Mouse (Mus musculus) liver, adult 2 months (tissue): ENCODE data around the gene Csrp1. TPM values are rescaled to one million over a fixed set of nuclear protein-coding genes. Genes with fewer than 3 reads are reported as not detected.

ENCODE experiments used
- DNase-seq: peaks from one replicate; pipeline ENCODE4 v3.0.0-alpha.2; 2011; ENCODE audit warnings: low read depth, low spot score; ENCODE audit errors: extremely low read depth
- H3K27ac ChIP-seq: fragments of 200-500 bp; replicated peaks from 2 replicates; pipeline ENCODE4 v1.5.1; 2012; ENCODE audit warnings: low read depth, mild to moderate bottlenecking, control low read depth, inconsistent platforms, low read length; ENCODE audit not compliant: insufficient read depth
- H3K27me3 ChIP-seq: fragments of 200-500 bp; 2 replicates; pipeline ENCODE4 v1.6.1; 2012; ENCODE audit warnings: mild to moderate bottlenecking, moderate library complexity, low read length, inconsistent platforms; ENCODE audit not compliant: control insufficient read depth, insufficient read depth
- H3K36me3 ChIP-seq: fragments of 200-500 bp; 2 replicates; pipeline ENCODE4 v1.6.1; 2012; ENCODE audit warnings: low read length, inconsistent platforms; ENCODE audit not compliant: control insufficient read depth, insufficient read depth
- H3K4me1 ChIP-seq: fragments of 200-500 bp; 2 replicates; pipeline ENCODE4 v1.6.1; 2011; ENCODE audit warnings: low read length; ENCODE audit not compliant: control insufficient read depth, insufficient read depth
- H3K4me3 ChIP-seq: fragments of 200-500 bp; 2 replicates; pipeline ENCODE4 v1.5.1; 2011; ENCODE audit warnings: low read depth, mild to moderate bottlenecking, control low read depth, low read length, moderate library complexity; ENCODE audit not compliant: insufficient read depth
- H3K79me2 ChIP-seq: fragments of 200-500 bp; 2 replicates; pipeline ENCODE4 v1.6.1; 2012; ENCODE audit warnings: inconsistent platforms, mild to moderate bottlenecking, low read length, moderate library complexity; ENCODE audit not compliant: control insufficient read depth, insufficient read depth
- H3K9ac ChIP-seq: fragments of 200-500 bp; 2 replicates; pipeline ENCODE4 v1.6.1; 2012; ENCODE audit warnings: low read depth, mild to moderate bottlenecking, control low read depth, inconsistent platforms, low read length
- CTCF ChIP-seq: fragments of 200-500 bp; IDR thresholded peaks from 2 replicates; pipeline ENCODE4 v1.5.1; 2011; ENCODE audit warnings: low read depth, low read length, control low read depth
- POLR2A ChIP-seq: fragments of 200-500 bp; IDR thresholded peaks from 2 replicates; pipeline ENCODE4 v1.6.1; 2011; ENCODE audit warnings: low read length, control low read depth; ENCODE audit not compliant: insufficient read depth; ENCODE audit errors: extremely low read depth
- WGBS: fragments of 180-500 bp; shearing (Covaris S2); methylation state at CpG from one replicate; pipeline ENCODE4 v1.1.7; 2018; 5-methylcytosine and 5-hydroxymethylcytosine counted together
- polyA plus RNA-seq: library from polyadenylated mRNA; depleted of rRNA; stranded (reverse); fragments of >200 nt; gene quantifications from 2 replicates; pipeline ENCODE4 v1.2.3, GENCODE M21; 2012
- total RNA-seq: library from RNA; depleted of rRNA; stranded (reverse); fragments of >200 nt; gene quantifications from 2 replicates; pipeline ENCODE4 v1.2.3, GENCODE M21; 2014

The Csrp1 gene
- total and polyA plus RNA-seq, 2 experiments, result 11.9 to 13.7 TPM

DNA sequence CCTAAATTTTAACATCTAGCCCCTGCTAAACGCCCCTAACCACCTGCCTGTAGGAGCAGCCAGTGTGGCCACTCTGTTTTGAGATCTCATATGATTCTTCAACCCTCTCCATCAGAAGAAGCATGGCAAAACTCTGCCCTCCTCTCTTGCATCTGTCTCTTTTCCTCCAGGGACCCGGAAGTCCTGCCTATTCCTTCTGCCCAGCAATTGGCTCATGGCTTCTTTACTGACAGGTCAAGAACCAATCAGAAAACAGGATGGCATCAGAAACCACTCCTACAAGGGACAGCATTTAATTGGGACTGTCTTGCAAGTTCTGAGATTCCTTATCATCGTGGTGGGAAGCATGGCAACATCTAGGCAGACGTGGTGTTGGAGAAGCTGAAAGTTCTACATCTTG lies 11.5 kb upstream of the Csrp1 start:
- Histone ChIP-seq H3K4me1 (no peaks in the 10 kb centered on the region), H3K27me3 (no peaks in the 10 kb centered on the region), H3K79me2 (no peaks in the 10 kb centered on the region), H3K36me3 (no peaks in the 10 kb centered on the region), H3K27ac (no peak overlapping the region), H3K4me3 (no peak overlapping the region), H3K9ac (no peak overlapping the region)
- no peak for DNase-seq
- WGBS, result 59% methylated on average over 4 of the region's 4 CpGs
- TF ChIP-seq CTCF (no peak), POLR2A (no peak)

- Histone ChIP-seq H3K9ac (no peak overlapping the region), H3K27me3 (no peaks in the 10 kb centered on the region), H3K4me1 (no peaks in the 10 kb centered on the region), H3K27ac (no peak overlapping the region), H3K36me3 (no peaks in the 10 kb centered on the region), H3K79me2 (no peaks in the 10 kb centered on the region), H3K4me3 (no peak overlapping the region)
- TF ChIP-seq CTCF (no peak), POLR2A (no peak)
- WGBS, result 59% methylated on average over 7 of the region's 7 CpGs
- no peak for DNase-seq
Measured at GRCm38 (mm10) chr1:135711126-135711525, 8.7 kb upstream of the Csrp1 start.

GRCm38 (mm10) chr1:135714028-135714815 lies 5.6 kb upstream of the Csrp1 start:
- Histone ChIP-seq H3K9ac (no peak overlapping the region), H3K4me1 (no peaks in the 10 kb centered on the region), H3K4me3 (no peak overlapping the region), H3K36me3 (no peaks in the 10 kb centered on the region), H3K27ac (no peak overlapping the region), H3K79me2 (no peaks in the 10 kb centered on the region), H3K27me3 (no peaks in the 10 kb centered on the region)
- no peak for TF ChIP-seq CTCF
- no peak for TF ChIP-seq POLR2A
- 80% methylated on average over 9 of the region's 9 CpGs for WGBS
- no peak for DNase-seq

GRCm38 (mm10) chr1:135714901-135715609 lies 4.8 kb upstream of the Csrp1 start:
- H3K79me2 ChIP-seq, result no peaks in the 10 kb centered on the region
- no peak overlapping the region for H3K9ac ChIP-seq
- no peaks in the 10 kb centered on the region for H3K36me3 ChIP-seq
- no peak overlapping the region for H3K27ac ChIP-seq
- H3K27me3 ChIP-seq, result no peaks in the 10 kb centered on the region
- no peak for DNase-seq
- H3K4me3 ChIP-seq, result no peak overlapping the region
- no peak for TF ChIP-seq CTCF
- TF ChIP-seq POLR2A, result no peak
- WGBS, result 89% methylated on average over 3 of the region's 3 CpGs
- H3K4me1 ChIP-seq, result no peaks in the 10 kb centered on the region

GRCm38 (mm10) chr1:135719486-135719885 lies 375 bp upstream of the Csrp1 start:
- DNase-seq, result peak; percentile 53
- TF ChIP-seq POLR2A (no peak), CTCF (peak; percentile 74)
- H3K9ac ChIP-seq, result no peak overlapping the region
- H3K4me1 ChIP-seq, result no peaks in the 10 kb centered on the region
- no peak overlapping the region for H3K4me3 ChIP-seq
- H3K27me3 ChIP-seq, result no peaks in the 10 kb centered on the region
- no peaks in the 10 kb centered on the region for H3K36me3 ChIP-seq
- H3K79me2 ChIP-seq, result no peaks in the 10 kb centered on the region
- 22% methylated on average over 9 of the region's 9 CpGs for WGBS
- H3K27ac ChIP-seq, result no peak overlapping the region

GRCm38 (mm10) chr1:135723016-135723415 lies 3.2 kb downstream of the Csrp1 start:
- DNase-seq, result no peak
- Histone ChIP-seq H3K79me2 (no peaks in the 10 kb centered on the region), H3K27me3 (no peaks in the 10 kb centered on the region), H3K27ac (no peak overlapping the region), H3K4me3 (no peak overlapping the region), H3K9ac (no peak overlapping the region), H3K4me1 (no peaks in the 10 kb centered on the region), H3K36me3 (no peaks in the 10 kb centered on the region)
- 56% methylated on average over 1 of the region's 1 CpGs for WGBS
- no peak for TF ChIP-seq CTCF
- no peak for TF ChIP-seq POLR2A
